Mouse (Mus musculus) cortical plate, adult 2 months (tissue): Measurements from ENCODE around the gene Tsks.

Experiments
- CTCF ChIP-seq: fragments of 200-500 bp; IDR thresholded peaks from 2 replicates; pipeline ENCODE4 v1.5.1; 2011; ENCODE audit warnings: mild to moderate bottlenecking, control low read depth, low read length; ENCODE audit not compliant: insufficient read depth; ENCODE audit errors: extremely low read depth
- POLR2A ChIP-seq: fragments of 200-500 bp; IDR thresholded peaks from 2 replicates; pipeline ENCODE4 v1.6.1; 2011; ENCODE audit warnings: mild to moderate bottlenecking, low read length, control low read depth; ENCODE audit not compliant: insufficient read depth; ENCODE audit errors: extremely low read depth

DNA sequence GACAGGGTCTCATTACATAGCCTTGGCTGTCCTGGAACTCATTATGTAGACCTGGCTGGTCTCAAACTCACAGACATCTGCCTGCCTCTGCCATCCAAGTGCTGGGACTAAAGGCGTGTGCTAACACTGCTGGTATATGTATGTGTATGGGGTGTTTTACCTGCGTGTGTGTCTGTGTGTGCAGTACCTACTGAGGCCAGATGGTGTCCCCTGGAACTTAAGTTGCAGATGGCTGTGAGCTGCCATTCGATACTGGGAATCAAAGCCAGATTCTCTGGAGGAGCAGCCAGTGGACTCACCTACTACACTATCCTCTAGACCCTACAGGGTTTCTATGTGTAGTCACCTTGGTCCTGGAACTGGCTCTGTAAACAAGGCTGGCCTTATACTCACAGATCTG, 17.5 kb upstream of the Tsks start:
- no peak for TF ChIP-seq POLR2A
- TF ChIP-seq CTCF, result peak; percentile 42
